Mouse (Mus musculus) stomach, postnatal 0 days (tissue): Measurements from ENCODE around the gene Lrmda.

Experiments
- CTCF ChIP-seq: IDR thresholded peaks from 2 replicates; pipeline ENCODE4 v1.5.1; 2016; ENCODE audit warnings: antibody characterized with exemption, low read depth, mild to moderate bottlenecking, moderate library complexity
- EP300 ChIP-seq: optimal IDR thresholded peaks from 2 replicates; pipeline ENCODE3; 2016; ENCODE audit warnings: antibody characterized with exemption

DNA sequence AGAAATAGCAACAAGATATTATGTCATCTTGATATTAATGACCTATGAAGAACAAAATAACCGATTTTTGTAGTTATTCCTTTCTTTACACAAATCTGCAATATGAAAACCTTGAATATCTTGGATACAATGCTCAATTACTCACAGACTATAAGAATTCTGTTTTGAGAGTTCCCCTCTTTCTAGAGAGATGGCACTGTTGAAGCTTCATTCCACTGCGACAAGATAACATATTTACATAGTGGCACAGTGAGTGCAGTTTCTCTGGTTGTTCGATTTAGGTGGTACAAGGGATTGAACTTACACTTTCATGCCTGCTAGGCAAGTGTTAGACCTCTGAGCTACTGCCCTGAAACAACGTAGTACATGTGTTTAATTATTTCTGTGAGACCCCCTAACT is 362.6 kb downstream of the Lrmda start:
- peak; percentile 13; the same call in 1 of the 2 replicates for TF ChIP-seq CTCF
- no peak for TF ChIP-seq EP300
